Mouse (Mus musculus) liver, embryonic 14.5 days (tissue): ENCODE data around the gene Mafg. TPM values are rescaled to one million over a fixed set of nuclear protein-coding genes. Genes with fewer than 3 reads are reported as not detected.

Source experiments
- ATAC-seq: fragments of 200-750 bp; cut with Nextera tagmentation; 2 replicates; pipeline ENCODE4 v1.8.0; 2017; ENCODE audit warnings: moderate number of reproducible peaks, mild to moderate bottlenecking, moderate library complexity; ENCODE audit not compliant: insufficient read depth
- DNase-seq, 3 experiments: peaks; one replicate each; pipeline ENCODE4 v3.0.0-alpha.2; 2012 to 2013; ENCODE audit warnings: low read depth in 3 of 3, low spot score in 3 of 3
- H3K27ac ChIP-seq: fragments of 300-500 bp; sonication (generic); 2 replicates; pipeline ENCODE4 v1.5.1; 2014; ENCODE audit warnings: moderate library complexity, mild to moderate bottlenecking, control low read depth, inconsistent platforms
- H3K27me3 ChIP-seq: fragments of 300-500 bp; sonication (generic); 2 replicates; pipeline ENCODE4 v1.6.1; 2014; ENCODE audit warnings: mild to moderate bottlenecking, low read length, moderate library complexity; ENCODE audit not compliant: control insufficient read depth, insufficient read depth
- H3K36me3 ChIP-seq: fragments of 300-500 bp; sonication (generic); replicated peaks from 2 replicates; pipeline ENCODE4 v1.6.1; 2014; ENCODE audit warnings: low read depth; ENCODE audit not compliant: control insufficient read depth, insufficient read depth
- H3K4me1 ChIP-seq, 2 experiments: fragments of 200-500 bp in 1 of 2; fragments of 300-500 bp in 1 of 2; sonication (generic) in 1 of 2; replicated peaks; 2 replicates each; pipeline ENCODE4 v1.6.1; 2012 to 2014; ENCODE audit warnings: antibody characterized with exemption in 1 of 2, inconsistent platforms in 1 of 2, low read length in 1 of 2; ENCODE audit not compliant: control insufficient read depth in 2 of 2, insufficient read depth in 2 of 2
- H3K4me2 ChIP-seq: fragments of 300-500 bp; sonication (generic); 2 replicates; pipeline ENCODE4 v1.6.1; 2014; ENCODE audit warnings: low read depth, mild to moderate bottlenecking, control low read depth, moderate library complexity
- H3K4me3 ChIP-seq, 2 experiments: fragments of 200-500 bp in 1 of 2; fragments of 300-500 bp in 1 of 2; sonication (generic) in 1 of 2; 2 replicates each; pipeline ENCODE4 v1.5.1; 2012 to 2014; ENCODE audit warnings: low read depth in 2 of 2, low read length in 2 of 2, mild to moderate bottlenecking in 2 of 2, control low read depth in 1 of 2, inconsistent platforms in 1 of 2, moderate library complexity in 1 of 2; ENCODE audit not compliant: insufficient read depth in 1 of 2
- H3K9ac ChIP-seq: fragments of 300-500 bp; sonication (generic); replicated peaks from 2 replicates; pipeline ENCODE4 v1.6.1; 2014; ENCODE audit warnings: mild to moderate bottlenecking, control low read depth, moderate library complexity
- H3K9me3 ChIP-seq: fragments of 300-500 bp; sonication (generic); 2 replicates; pipeline ENCODE4 v1.6.1; 2016; ENCODE audit warnings: low read length, mixed read lengths; ENCODE audit not compliant: control insufficient read depth
- CTCF ChIP-seq: IDR thresholded peaks from 2 replicates; pipeline ENCODE4 v1.5.1; 2016; ENCODE audit warnings: antibody characterized with exemption, low read depth, control low read depth
- EP300 ChIP-seq: IDR thresholded peaks from 2 replicates; pipeline ENCODE4 v1.6.1; 2016; ENCODE audit warnings: antibody characterized with exemption, low read depth
- WGBS: fragments of 180-500 bp; shearing (Covaris S2); extraction: QIAGEN DNeasy Blood & Tissue Kit; methylation state at CpG from one replicate; pipeline ENCODE4 v1.1.7; 2014; ENCODE audit not compliant: insufficient replicate concordance; 5-methylcytosine and 5-hydroxymethylcytosine counted together
- polyA plus RNA-seq, 2 experiments: library from polyadenylated mRNA; depleted of rRNA in 1 of 2; stranded (reverse) in 1 of 2; unstranded in 1 of 2; fragments of >200 nt; fragmentation: Nextera tagmentation in 1 of 2; extraction: Ambion mirVana in 1 of 2; gene quantifications; 2 replicates each; pipeline versions ENCODE4 v1.2.1 to v1.2.3; 2012 to 2014

Gene Mafg
- polyA plus RNA-seq, 2 experiments, result 20.9 to 30.9 TPM

- TF ChIP-seq CTCF (no peak), EP300 (no peak)
- Histone ChIP-seq H3K36me3 (peaks cover 41% of the 10 kb centered on the region), H3K27me3 (no peaks in the 10 kb centered on the region), H3K27ac (no peak overlapping the region), H3K4me3 (no peak overlapping the region), H3K9me3 (no peaks in the 10 kb centered on the region), H3K4me1 (peaks cover 18 to 23% of the 10 kb centered on the region in 2 experiments), H3K4me2 (no peak overlapping the region), H3K9ac (no peak overlapping the region)
- ATAC-seq (no peak), DNase-seq (no peak)
- WGBS, result 92% methylated on average over 14 of the region's 14 CpGs
These were observed 13.2 kb downstream of the Mafg start for GRCm38 (mm10) chr11:120620195-120620594.

DNA sequence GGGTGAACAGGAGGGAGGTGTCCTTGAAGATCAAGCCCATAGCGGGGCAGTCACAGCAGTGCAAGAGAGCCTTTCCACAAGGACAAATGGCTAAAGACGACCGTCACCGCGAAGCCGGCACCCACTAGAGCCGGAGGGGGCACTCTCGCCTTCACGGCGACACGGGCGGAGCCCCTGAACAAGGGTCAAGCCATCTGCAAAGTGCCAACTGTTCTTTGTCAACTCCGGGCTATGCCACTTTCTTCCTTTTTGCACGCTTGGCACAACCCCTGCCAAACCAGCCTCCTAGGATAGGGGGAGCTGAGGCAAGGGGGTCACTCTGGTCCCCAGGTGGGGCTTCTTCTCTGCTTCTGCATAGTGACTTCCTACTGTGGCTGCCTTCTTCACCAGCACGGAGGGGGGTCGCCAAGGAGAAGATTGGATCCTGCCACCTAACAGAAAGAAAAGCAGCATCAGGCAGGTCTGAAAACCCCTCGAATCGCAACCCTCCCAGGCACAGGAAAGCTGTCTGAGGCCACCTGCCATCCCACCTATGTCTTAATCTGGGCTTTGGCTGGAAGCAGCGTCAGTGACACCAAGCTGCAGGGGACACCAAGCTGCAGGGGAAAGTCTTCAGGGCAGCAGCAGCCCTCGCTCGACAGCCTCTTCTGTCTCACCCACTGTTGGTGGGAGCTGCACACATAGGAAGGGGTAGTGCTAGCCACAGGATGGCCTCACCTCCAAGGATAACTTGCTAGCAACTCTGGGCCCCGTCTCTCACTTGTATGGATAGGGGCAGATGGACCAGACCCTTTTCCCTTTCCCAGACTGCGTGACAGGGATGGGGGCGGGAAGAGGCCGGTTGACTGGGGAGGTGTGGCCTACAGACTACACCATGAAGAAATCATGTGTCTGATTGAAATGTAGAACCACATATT lies 14.5 kb downstream of the Mafg start:
- no peaks in the 10 kb centered on the region for H3K9me3 ChIP-seq
- H3K27me3 ChIP-seq, result no peaks in the 10 kb centered on the region
- H3K27ac ChIP-seq, result no peak overlapping the region
- peaks cover 14 to 19% of the 10 kb centered on the region in 2 experiments for H3K4me1 ChIP-seq
- H3K36me3 ChIP-seq, result peaks cover 41% of the 10 kb centered on the region
- ATAC-seq (no peak), DNase-seq (no peak)
- no peak overlapping the region; the same call in 1 of the 2 replicates for H3K9ac ChIP-seq
- 83% methylated on average over 25 of the region's 25 CpGs for WGBS
- no peak for TF ChIP-seq EP300
- no peak for TF ChIP-seq CTCF
- peak overlapping the region; percentile 96 for H3K4me2 ChIP-seq
- H3K4me3 ChIP-seq, result no peak overlapping the region

- peak; percentile 85 to 88 (median 87) for DNase-seq
- Histone ChIP-seq H3K4me3 (peak within 1 kb of the TSS; percentile 74 to 90), H3K4me2 (peak within 1 kb of the TSS; percentile 96), H3K4me1 (peaks cover 13 to 16% of the 10 kb centered on the region in 2 experiments), H3K27ac (peak within 1 kb of the TSS; percentile 87), H3K9me3 (no peaks in the 10 kb centered on the region), H3K9ac (peak within 1 kb of the TSS; percentile 82), H3K36me3 (peaks cover 46% of the 10 kb centered on the region), H3K27me3 (no peaks in the 10 kb centered on the region)
- ATAC-seq, result peak; percentile 93
- TF ChIP-seq EP300 (peak; percentile 31; the same call in 1 of the 2 replicates), CTCF (no peak)
- under 1% methylated on average over 56 of the region's 56 CpGs for WGBS
These were observed 15.8 kb downstream of the Mafg start, which contains the start of gene Pcyt2 for GRCm38 (mm10) chr11:120617519-120618112. Gene Pcyt2 (minus strand): TSS chr11:120617936.

DNA sequence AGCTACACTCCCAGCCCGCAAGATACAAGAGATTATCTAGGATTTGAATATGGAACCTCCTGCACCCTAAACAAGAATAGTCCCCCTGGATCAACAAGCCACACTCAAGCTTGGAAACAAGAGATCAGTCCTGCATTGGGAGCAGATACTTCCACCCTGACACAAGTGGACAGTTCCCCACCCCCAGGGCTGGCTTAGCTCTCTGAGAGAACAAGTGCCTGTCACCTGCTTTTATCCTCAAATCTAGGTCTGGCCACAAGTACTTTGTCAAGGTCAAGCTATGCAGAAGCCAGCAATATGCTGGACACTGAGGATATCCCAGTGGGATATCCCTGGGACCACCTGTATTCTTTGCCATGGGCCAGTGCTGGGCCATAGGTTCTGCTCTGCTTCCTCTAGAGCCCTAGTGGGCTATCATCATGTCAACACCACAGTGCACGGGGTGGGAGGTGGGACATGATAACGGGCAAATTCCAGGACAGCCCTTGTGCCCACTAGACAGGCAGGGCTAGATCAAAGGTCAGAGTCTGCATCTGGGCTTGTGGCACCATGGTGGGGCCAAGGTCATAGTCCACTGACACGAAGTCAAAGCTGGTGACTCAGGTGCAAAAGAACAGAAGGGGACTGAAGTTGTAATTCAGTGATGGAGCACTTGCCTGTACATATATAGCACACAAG lies 16.6 kb downstream of the Mafg start:
- Histone ChIP-seq H3K36me3 (peaks cover 43% of the 10 kb centered on the region), H3K27me3 (no peaks in the 10 kb centered on the region), H3K9ac (peak overlapping the region; percentile 82), H3K9me3 (no peaks in the 10 kb centered on the region), H3K4me2 (peak overlapping the region; percentile 96), H3K4me1 (peaks cover 13 to 16% of the 10 kb centered on the region in 2 experiments), H3K4me3 (peak overlapping the region; percentile 74 to 90), H3K27ac (peak overlapping the region; percentile 87)
- TF ChIP-seq EP300 (no peak), CTCF (no peak)
- ATAC-seq (peak; percentile 16; the same call in 1 of the 2 replicates), DNase-seq (no peak)
- WGBS, result 26% methylated on average over 4 of the region's 4 CpGs
